Mouse (Mus musculus) testis, postnatal 14 days (tissue): ENCODE results near the gene Ccdc142.

Experiments used
- DNase-seq: peaks from one replicate; pipeline ENCODE4 v3.0.0; 2021; ENCODE audit warnings: low spot score

Gene Ccdc142

DNA sequence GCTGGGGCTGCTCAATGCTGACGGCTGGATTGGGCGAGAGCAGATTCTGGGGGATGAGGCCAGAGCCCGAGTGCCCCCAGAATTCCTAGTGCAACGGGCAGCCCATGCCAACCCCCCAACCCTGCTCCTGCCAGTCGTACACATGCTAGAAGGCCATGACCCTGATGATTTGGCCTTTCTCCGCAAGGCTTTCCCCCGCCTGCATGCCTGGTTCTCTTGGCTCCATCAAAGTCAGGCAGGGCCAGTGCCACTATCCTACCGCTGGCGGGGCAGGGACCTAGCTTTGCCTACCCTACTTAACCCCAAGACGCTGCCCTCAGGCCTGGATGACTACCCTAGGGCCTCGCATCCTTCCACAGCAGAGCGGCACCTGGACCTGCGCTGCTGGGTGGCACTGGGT, 16.2 kb downstream of the Ccdc142 start:
- peak; percentile 12 for DNase-seq

DNA sequence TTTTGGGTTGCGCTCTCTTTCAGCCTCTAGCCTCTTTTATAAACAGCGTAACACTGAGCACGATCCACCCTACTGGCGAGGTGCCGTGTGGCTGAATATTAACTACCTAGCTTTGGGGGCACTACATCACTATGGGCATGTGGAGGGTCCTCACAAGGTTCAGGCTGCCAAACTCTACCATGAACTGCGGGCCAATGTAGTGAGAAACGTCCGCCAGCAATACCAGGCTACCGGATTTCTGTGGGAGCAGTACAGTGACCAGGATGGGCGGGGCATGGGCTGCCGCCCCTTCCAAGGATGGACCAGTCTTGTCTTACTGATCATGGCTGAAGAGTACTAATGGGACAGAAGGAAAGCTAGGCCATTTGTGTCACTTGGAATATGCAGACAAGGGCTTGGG, 17.0 kb downstream of the Ccdc142 start:
- no peak for DNase-seq

GRCm38 (mm10) chr6:83118825-83119733, 17.7 kb downstream of the Ccdc142 start:
- no peak for DNase-seq

GRCm38 (mm10) chr6:83119734-83120051, 18.3 kb downstream of the Ccdc142 start:
- DNase-seq = no peak

GRCm38 (mm10) chr6:83120930-83121862, 19.8 kb downstream of the Ccdc142 start, which contains the start of gene Wbp1:
TSS of gene Wbp1 (minus strand) at chr6:83121559.
- peak; percentile 97 for DNase-seq

GRCm38 (mm10) chr6:83121863-83122710, 20.7 kb downstream of the Ccdc142 start:
- DNase-seq = no peak

DNA sequence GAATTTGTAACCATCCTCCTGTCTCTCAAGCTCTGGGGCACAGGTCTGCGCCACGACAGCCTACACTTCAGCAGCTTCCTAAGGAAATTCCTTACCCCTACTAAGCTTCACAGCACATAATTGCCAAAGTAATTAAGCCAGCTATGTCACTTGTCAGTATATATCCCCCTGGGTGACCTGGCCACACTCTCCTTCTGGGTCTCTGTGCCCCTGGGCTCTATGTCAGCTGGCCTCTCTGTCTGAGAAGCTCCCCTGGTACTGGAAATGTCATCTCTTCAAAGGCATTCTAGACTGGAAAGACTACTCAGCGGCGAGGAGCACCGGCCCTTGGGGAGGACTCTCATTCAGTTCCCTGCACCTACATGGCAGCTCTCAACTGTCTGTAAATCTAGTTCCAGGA, 21.6 kb downstream of the Ccdc142 start:
- DNase-seq = no peak

GRCm38 (mm10) chr6:83124851-83125312, 23.5 kb downstream of the Ccdc142 start:
- DNase-seq = peak; percentile 90

DNA sequence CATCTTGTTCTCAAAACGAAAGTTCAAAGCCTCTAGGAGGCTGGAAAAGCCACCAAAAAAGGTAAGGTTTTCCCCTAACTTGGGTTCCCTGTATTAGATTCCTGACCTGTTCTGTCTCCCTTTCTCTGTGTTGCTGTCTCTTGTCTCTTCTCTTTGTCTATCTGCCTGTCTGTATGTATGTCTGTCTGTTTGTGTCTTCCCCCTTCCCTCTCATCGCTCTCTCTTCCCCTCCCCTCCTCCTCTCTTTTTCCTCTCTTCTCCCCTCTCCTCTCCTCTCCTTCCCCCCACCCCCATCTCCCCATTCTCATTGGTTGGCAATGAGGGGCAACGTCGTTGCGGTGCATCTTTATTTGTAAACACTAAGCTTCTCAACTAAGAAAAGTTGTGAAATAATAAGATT, 23.9 kb downstream of the Ccdc142 start, which contains the start of gene Ino80b:
TSS of gene Ino80b (minus strand) at position 101 of the 400 bp plus-strand sequence.
- no peak for DNase-seq

- DNase-seq = no peak
Observed at GRCm38 (mm10) chr6:83127419-83127818, 26.0 kb downstream of the Ccdc142 start.

DNA sequence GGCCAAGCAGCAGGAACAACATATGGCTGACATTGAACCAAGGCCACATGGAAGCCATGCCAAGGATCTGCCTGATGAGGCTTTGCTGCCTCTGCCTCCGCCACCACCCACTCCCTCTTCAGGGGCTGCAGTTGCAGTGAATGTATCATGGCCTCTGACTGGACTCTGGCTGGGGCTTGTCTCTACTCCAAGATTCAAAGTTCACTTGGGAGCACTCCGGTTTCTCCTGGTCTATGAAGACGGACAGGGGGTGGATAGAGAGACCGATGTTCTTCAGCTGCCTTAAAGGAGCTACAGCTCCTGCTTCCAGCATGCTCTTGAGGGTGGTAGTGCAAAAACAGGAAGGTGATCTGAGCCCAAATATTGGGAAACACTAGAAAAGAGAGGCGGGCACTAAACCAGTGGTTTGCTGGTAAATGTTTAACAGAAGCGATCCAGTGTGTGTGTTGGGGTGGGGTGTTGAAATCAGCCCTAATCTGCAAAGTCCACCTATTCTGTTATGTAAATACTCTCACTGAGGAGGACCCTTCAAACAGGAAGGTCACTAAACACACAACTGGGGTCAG, 30.2 kb downstream of the Ccdc142 start:
- DNase-seq = no peak

GRCm38 (mm10) chr6:83132176-83132919, 30.9 kb downstream of the Ccdc142 start:
- no peak for DNase-seq

GRCm38 (mm10) chr6:83134226-83134625, 32.8 kb downstream of the Ccdc142 start:
- no peak for DNase-seq

- no peak for DNase-seq
Observed at GRCm38 (mm10) chr6:83134951-83135513, 33.6 kb downstream of the Ccdc142 start, which contains the start of gene Rtkn. TSS of gene Rtkn (plus strand) at chr6:83135463.

DNA sequence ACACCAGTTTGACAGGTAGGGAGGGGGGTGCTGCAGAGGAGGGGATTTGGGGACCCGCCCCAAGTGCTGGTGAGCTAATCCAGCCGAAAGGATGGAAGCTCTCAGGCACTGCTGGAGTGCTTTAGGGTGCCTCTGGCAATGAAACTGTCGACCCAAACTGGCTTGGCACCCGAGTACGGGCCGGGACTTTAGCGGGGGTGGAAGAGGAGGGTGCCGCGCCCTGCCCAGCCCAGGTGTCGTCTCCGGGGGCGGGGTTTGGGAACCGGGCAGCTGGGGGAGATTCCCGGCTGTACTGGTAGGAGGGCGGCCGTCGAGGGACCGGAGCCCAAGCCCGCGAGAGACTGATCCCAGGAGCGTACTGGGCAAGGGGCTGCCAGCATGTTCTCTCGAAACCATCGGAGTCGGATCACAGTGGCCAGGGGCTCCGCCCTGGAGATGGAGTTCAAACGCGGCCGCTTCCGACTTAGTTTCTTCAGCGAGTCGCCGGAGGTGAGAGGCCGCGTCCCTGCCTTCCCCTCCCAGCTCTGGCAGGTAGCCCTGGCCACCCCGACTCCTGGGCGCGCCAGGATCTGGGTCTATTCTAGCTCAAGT, 34.3 kb downstream of the Ccdc142 start:
- DNase-seq = no peak

DNA sequence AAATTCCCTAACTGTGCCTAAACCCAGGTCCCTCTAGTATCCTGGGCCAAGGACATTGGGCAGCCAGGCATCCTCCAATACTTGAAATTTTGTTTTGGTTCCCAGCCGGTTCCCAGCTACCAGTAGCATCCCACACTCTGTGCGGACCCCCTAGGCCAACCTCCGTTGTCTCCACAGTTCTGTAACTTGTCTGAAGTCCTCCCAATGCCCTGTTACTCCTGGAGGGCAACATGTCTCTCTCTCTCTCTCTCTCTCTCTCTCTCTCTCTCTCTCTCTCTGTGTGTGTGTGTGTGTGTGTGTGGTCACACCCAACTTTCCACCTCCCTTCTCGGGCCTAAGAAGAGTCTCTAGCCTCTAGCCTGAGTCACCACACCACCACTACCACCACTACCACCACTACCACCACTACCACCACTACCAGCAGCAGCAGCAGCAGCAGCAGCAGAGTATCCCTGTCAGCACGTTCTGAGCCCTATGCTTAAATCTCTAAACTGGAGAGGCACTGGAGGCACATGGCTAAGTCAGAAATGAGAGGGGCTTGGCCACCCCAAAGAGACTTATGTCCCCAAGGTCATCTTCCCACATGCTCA, 35.0 kb downstream of the Ccdc142 start:
- DNase-seq = no peak

- peak; percentile 59 for DNase-seq
Observed at GRCm38 (mm10) chr6:83136881-83137575, 35.6 kb downstream of the Ccdc142 start.

GRCm38 (mm10) chr6:83137576-83137950, 36.2 kb downstream of the Ccdc142 start:
- peak; percentile 84 for DNase-seq

DNA sequence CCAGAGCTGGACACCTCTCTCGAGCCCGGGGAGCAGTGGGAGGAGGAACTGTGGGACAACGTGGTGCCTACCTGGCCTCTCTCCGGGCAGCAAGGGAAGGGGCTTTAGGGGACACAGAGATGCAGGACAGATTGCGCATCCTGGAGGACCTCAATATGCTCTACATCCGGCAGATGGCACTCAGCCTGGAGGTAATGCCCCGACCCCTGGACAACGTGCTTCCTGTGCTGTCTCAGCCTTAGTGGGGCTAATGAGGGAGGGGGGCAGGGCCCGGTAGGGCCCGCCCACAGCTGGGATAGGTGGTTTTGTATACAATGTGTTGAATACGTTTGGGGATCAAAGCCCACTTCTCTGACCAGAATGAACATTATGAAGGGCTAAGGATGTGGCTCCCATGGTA, 36.7 kb downstream of the Ccdc142 start:
- no peak for DNase-seq
